In the genomic region with DNA sequence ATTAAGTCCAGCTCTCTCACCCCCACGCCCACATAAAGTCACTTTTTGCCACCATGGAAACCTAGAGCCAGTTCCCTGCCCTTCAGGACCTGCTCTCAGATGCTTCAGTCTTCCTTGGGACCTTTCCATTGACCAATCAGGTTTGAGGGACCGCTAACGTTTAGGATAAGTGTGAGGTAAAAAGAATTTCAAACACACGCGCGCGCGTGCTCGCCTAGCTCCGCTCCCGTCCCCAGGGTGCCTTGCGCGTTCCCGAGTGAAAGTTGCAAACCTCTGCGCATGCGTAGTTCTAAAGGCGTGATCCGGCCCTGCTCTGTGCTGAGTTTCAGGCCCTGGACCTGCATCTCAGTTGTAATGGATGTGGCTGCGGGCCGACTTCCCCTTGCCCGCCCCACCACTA, we compare ENCODE assay signal across 8 mouse cellular contexts. TPM values are rescaled to one million over a fixed set of nuclear protein-coding genes. Genes with fewer than 3 reads are reported as not detected.
DNase-seq lines count a peak whose midpoint lies in the region; ATAC-seq lines count a peak whose summit lies in the region.

No protein-coding gene starts in this region.

- intact Hi-C loops in gastrocnemius, postnatal 36 days (cut with DNase I) = no loop called here
- intact Hi-C loops in left cerebral cortex, postnatal 25 days (cut with DNase I) = no loop called here

- no peaks in the 10 kb centered on the region for H3K27me3 ChIP-seq in intestine, embryonic 14.5 days (replicated peaks; ENCODE audit: control insufficient read depth, insufficient read depth, low read length)
- peaks cover 42% of the 10 kb centered on the region for H3K27me3 ChIP-seq in megakaryocyte, embryonic 14.5 days (replicated peaks)

- 32% methylated on average over 21 of the region's 21 CpGs for WGBS in intestine, embryonic 14.5 days

- H3K27ac ChIP-seq in intestine, embryonic 14.5 days (ENCODE audit: low read depth) = no peak overlapping the region

- no peaks in the 10 kb centered on the region for H3K9me3 ChIP-seq in intestine, embryonic 14.5 days (ENCODE audit: control insufficient read depth, low read length)
- H3K9me3 ChIP-seq in megakaryocyte, embryonic 14.5 days = no peaks in the 10 kb centered on the region

- peaks cover 6% of the 10 kb centered on the region for H3K36me3 ChIP-seq in intestine, embryonic 14.5 days (ENCODE audit: control insufficient read depth, insufficient read depth, low read length)
- peaks cover 26% of the 10 kb centered on the region for H3K36me3 ChIP-seq in megakaryocyte, embryonic 14.5 days (replicated peaks; ENCODE audit: low read length)

- peak overlapping the region; percentile 38 for H3K4me2 ChIP-seq in intestine, embryonic 14.5 days (ENCODE audit: low read length)

- peak; percentile 30; the same call in 1 of the 2 replicates for ATAC-seq in intestine, embryonic 14.5 days (replicated peaks; ENCODE audit: low FRiP score, low TSS enrichment, low read depth)

- no peaks in the 10 kb centered on the region for H3K4me1 ChIP-seq in intestine, embryonic 14.5 days (replicated peaks; ENCODE audit: control insufficient read depth, insufficient read depth, low read length)
- peaks cover 58% of the 10 kb centered on the region for H3K4me1 ChIP-seq in megakaryocyte, embryonic 14.5 days

- peak overlapping the region; percentile 10 for H3K4me3 ChIP-seq in intestine, embryonic 14.5 days (ENCODE audit: low read depth, low read length)
- peak overlapping the region; percentile 56 for H3K4me3 ChIP-seq in megakaryocyte, embryonic 14.5 days (replicated peaks)

- peak; percentile 64 to 69 for DNase-seq in adrenal gland, adult 18-20 months (ENCODE audit: low spot score in 2 of 2)
- peak; percentile 87 for DNase-seq in embryo, embryonic 11 days
- peak; percentile 63 to 67 for DNase-seq in gastrocnemius, postnatal 36 days
- peak; percentile 78 for DNase-seq in intestine, embryonic 14.5 days (ENCODE audit: low spot score)
- peak; percentile 57 to 68 for DNase-seq in left cerebral cortex, postnatal 25 days (ENCODE audit: low spot score in 2 of 2)
- peak; percentile 64 to 68 for DNase-seq in right cerebral cortex, adult 2 months (ENCODE audit: low spot score in 2 of 2)
- peak; percentile 56 for DNase-seq in urinary bladder, postnatal 25 days (ENCODE audit: low spot score)

- no peak overlapping the region for H3K9ac ChIP-seq in intestine, embryonic 14.5 days (ENCODE audit: low read length)

RNA-seq across cellular contexts. Expression of a gene that starts 12.6 kb away (rescaled TPM):
- 10 to 100 TPM; 54.8 to 85.8 TPM for total RNA-seq in adrenal gland, adult 18-20 months (2021)
- total RNA-seq in gastrocnemius, postnatal 36 days (2021) = 10 to 100 TPM in 1 of 2 experiments, 1 to 10 TPM in 1; 9.8 to 11.4 TPM
- polyA plus RNA-seq in intestine, embryonic 14.5 days (2014; fragmentation: Nextera tagmentation; extraction: Ambion mirVana) = 15.9 and 16.4 TPM in 2 replicates
- total RNA-seq in left cerebral cortex, postnatal 25 days (2021) = 1 to 10 TPM; 6.3 to 7.8 TPM
- polyA plus RNA-seq in megakaryocyte, embryonic 14.5 days (2012; ENCODE audit: insufficient read depth, low replicate concordance) = 16.5 and 50.7 TPM in 2 replicates

RNA-seq across cellular contexts. Expression of a gene that starts 36.4 kb away (rescaled TPM):
- total RNA-seq in adrenal gland, adult 18-20 months (2021) = 10 to 100 TPM; 33.8 to 37.7 TPM
- 1 to 10 TPM; 5.6 to 9.6 TPM for total RNA-seq in gastrocnemius, postnatal 36 days (2021)
- 17.8 and 18.4 TPM in 2 replicates for polyA plus RNA-seq in intestine, embryonic 14.5 days (2014; fragmentation: Nextera tagmentation; extraction: Ambion mirVana)
- total RNA-seq in left cerebral cortex, postnatal 25 days (2021) = 10 to 100 TPM; 27.1 to 30.5 TPM
- 3.5 and 7.0 TPM in 2 replicates for polyA plus RNA-seq in megakaryocyte, embryonic 14.5 days (2012; ENCODE audit: insufficient read depth, low replicate concordance)

RNA-seq across cellular contexts. Expression of a gene that starts 36.6 kb away (rescaled TPM):
- total RNA-seq in adrenal gland, adult 18-20 months (2021) = 10 to 100 TPM; 11.2 to 13.8 TPM
- total RNA-seq in gastrocnemius, postnatal 36 days (2021) = 1 to 10 TPM; 3.9 to 4.6 TPM
- polyA plus RNA-seq in intestine, embryonic 14.5 days (2014; fragmentation: Nextera tagmentation; extraction: Ambion mirVana) = 5.2 and 5.3 TPM in 2 replicates
- total RNA-seq in left cerebral cortex, postnatal 25 days (2021) = 10 to 100 TPM; 70.9 to 73.9 TPM
- 2.4 and 3.5 TPM in 2 replicates for polyA plus RNA-seq in megakaryocyte, embryonic 14.5 days (2012; ENCODE audit: insufficient read depth, low replicate concordance)

RNA-seq across cellular contexts. Expression of a gene that starts 54.9 kb away (rescaled TPM):
- total RNA-seq in adrenal gland, adult 18-20 months (2021) = 10 to 100 TPM; 20.2 to 21.6 TPM
- total RNA-seq in gastrocnemius, postnatal 36 days (2021) = 10 to 100 TPM; 10.9 to 12.6 TPM
- polyA plus RNA-seq in intestine, embryonic 14.5 days (2014; fragmentation: Nextera tagmentation; extraction: Ambion mirVana) = 47.5 and 48.1 TPM in 2 replicates
- 10 to 100 TPM; 11.2 to 14.9 TPM for total RNA-seq in left cerebral cortex, postnatal 25 days (2021)
- 26.0 and 35.6 TPM in 2 replicates for polyA plus RNA-seq in megakaryocyte, embryonic 14.5 days (2012; ENCODE audit: insufficient read depth, low replicate concordance)

RNA-seq across cellular contexts. Expression of a gene that starts 55.2 kb away (rescaled TPM):
- total RNA-seq in adrenal gland, adult 18-20 months (2021) = under 1 TPM in 1 of 2 experiments, not detected in 1; 0.07 TPM
- under 1 TPM in 1 of 2 experiments, not detected in 1; 0.10 TPM for total RNA-seq in gastrocnemius, postnatal 36 days (2021)
- polyA plus RNA-seq in intestine, embryonic 14.5 days (2014; fragmentation: Nextera tagmentation; extraction: Ambion mirVana) = 0.19 and 0.34 TPM in 2 replicates
- total RNA-seq in left cerebral cortex, postnatal 25 days (2021) = under 1 TPM; 0.28 to 0.37 TPM
- polyA plus RNA-seq in megakaryocyte, embryonic 14.5 days (2012; ENCODE audit: insufficient read depth, low replicate concordance) = 4.1 and 4.9 TPM in 2 replicates

Comparison
In these comparisons a context has a peak if more than half of its experiments do, and no peak if none do; other contexts are left out.
1. RNA of a gene that starts 12.6 kb away (total RNA-seq): 54.8 to 85.8 TPM in adrenal gland, adult 18-20 months; 9.8 to 11.4 TPM in gastrocnemius, postnatal 36 days and 6.3 to 7.8 TPM in left cerebral cortex, postnatal 25 days; every median in the first group is over 4 times any median in the second.
2. RNA of a gene that starts 36.6 kb away (total RNA-seq): 70.9 to 73.9 TPM in left cerebral cortex, postnatal 25 days; 11.2 to 13.8 TPM in adrenal gland, adult 18-20 months and 3.9 to 4.6 TPM in gastrocnemius, postnatal 36 days; every median in the first group is over 4 times any median in the second.
3. Peak in every context shown above with its lines, with median percentiles within 50 percentile points of each other: DNase-seq.